Mouse (Mus musculus): ENCODE data around the gene Nr5a2.

Gene Nr5a2

GRCm38 (mm10) chr1:136960428-136961012, at the start of gene Nr5a2:
Gene Nr5a2 (minus strand): TSS chr1:136960448.
- no peak for DNase-seq

- DNase-seq: no peak
Measured at GRCm38 (mm10) chr1:137008726-137009239, 48.5 kb upstream of the Nr5a2 start.

GRCm38 (mm10) chr1:137003816-137004215, 43.6 kb upstream of the Nr5a2 start:
- DNase-seq: no peak

GRCm38 (mm10) chr1:137003144-137003543, 42.9 kb upstream of the Nr5a2 start:
- no peak for DNase-seq

GRCm38 (mm10) chr1:136991762-136992352, 31.6 kb upstream of the Nr5a2 start:
- no peak for DNase-seq

GRCm38 (mm10) chr1:136980253-136980893, 20.1 kb upstream of the Nr5a2 start:
- no peak for DNase-seq

GRCm38 (mm10) chr1:136977867-136978266, 17.6 kb upstream of the Nr5a2 start:
- no peak for DNase-seq

GRCm38 (mm10) chr1:136974040-136974439, 13.8 kb upstream of the Nr5a2 start:
- no peak for DNase-seq

- DNase-seq: no peak
Measured at GRCm38 (mm10) chr1:136973016-136973415, 12.8 kb upstream of the Nr5a2 start.

GRCm38 (mm10) chr1:136970995-136971394, 10.7 kb upstream of the Nr5a2 start:
- DNase-seq: no peak

GRCm38 (mm10) chr1:136966728-136967386, 6.6 kb upstream of the Nr5a2 start:
- no peak for DNase-seq

- DNase-seq: no peak
Measured at GRCm38 (mm10) chr1:136959491-136959890, 757 bp downstream of the Nr5a2 start.

GRCm38 (mm10) chr1:136958666-136959065, 1.6 kb downstream of the Nr5a2 start:
- no peak for DNase-seq

- DNase-seq: no peak
Measured at GRCm38 (mm10) chr1:136958185-136958584, 2.1 kb downstream of the Nr5a2 start.

GRCm38 (mm10) chr1:136957696-136958095, 2.6 kb downstream of the Nr5a2 start:
- DNase-seq: no peak

- DNase-seq: no peak
Measured at GRCm38 (mm10) chr1:136954108-136954494, 6.1 kb downstream of the Nr5a2 start.

- no peak for DNase-seq
Measured at GRCm38 (mm10) chr1:136953444-136954107, 6.7 kb downstream of the Nr5a2 start.

GRCm38 (mm10) chr1:136952609-136953311, 7.5 kb downstream of the Nr5a2 start:
- DNase-seq: no peak

- no peak for DNase-seq
Measured at GRCm38 (mm10) chr1:136951946-136952531, 8.2 kb downstream of the Nr5a2 start.

GRCm38 (mm10) chr1:136951155-136951650, 9.0 kb downstream of the Nr5a2 start:
- DNase-seq: no peak

GRCm38 (mm10) chr1:136949323-136949741, 10.9 kb downstream of the Nr5a2 start:
- DNase-seq: no peak

Data from lung, postnatal 4 days (tissue).